Mouse (Mus musculus): ENCODE measurements around the gene Rhbdd1. TPM values are rescaled to one million over a fixed set of nuclear protein-coding genes. Genes with fewer than 3 reads are reported as not detected.

The Rhbdd1 gene
- polyA plus RNA-seq, 1 experiment from 2014 or later, result 8.9 TPM

DNA sequence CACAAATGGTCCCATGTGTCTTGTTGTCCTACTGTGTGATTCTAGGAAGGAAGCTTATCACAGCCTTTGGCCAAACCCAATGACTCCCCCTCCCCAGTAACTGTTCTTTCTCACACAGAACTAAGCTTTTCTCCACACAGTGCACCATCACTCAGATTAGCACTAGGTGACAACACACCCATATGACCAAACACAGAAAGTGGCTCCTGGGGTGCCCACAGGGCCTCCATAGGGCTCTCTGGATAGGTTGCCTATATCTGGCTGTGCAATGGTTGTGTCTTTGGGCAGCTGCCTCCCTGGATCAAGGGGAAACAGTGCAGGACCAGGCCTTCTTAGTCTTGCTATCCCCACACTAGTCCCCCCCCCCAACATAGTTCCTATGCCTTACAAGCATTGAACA, 157.2 kb downstream of the Rhbdd1 start:
- Histone ChIP-seq H3K36me3 (ENCODE audit: control insufficient read depth, insufficient read depth) (no peaks in the 10 kb centered on the region), H3K4me1 (ENCODE audit: control insufficient read depth, insufficient read depth, low read length) (peaks cover 2% of the 10 kb centered on the region; the same call in 1 of the 2 replicates), H3K9ac (ENCODE audit: low read length) (no peak overlapping the region), H3K27ac (ENCODE audit: low read length) (no peak overlapping the region), H3K27me3 (ENCODE audit: control insufficient read depth, insufficient read depth, low read length) (no peaks in the 10 kb centered on the region), H3K9me3 (replicated peaks; ENCODE audit: control insufficient read depth, low read length) (no peaks in the 10 kb centered on the region), H3K4me3 (ENCODE audit: low read length) (no peak overlapping the region), H3K4me2 (ENCODE audit: low read depth, low read length) (no peak overlapping the region)
- ATAC-seq (replicated peaks; ENCODE audit: extremely low read depth, insufficient read depth, low FRiP score), result no peak

DNA sequence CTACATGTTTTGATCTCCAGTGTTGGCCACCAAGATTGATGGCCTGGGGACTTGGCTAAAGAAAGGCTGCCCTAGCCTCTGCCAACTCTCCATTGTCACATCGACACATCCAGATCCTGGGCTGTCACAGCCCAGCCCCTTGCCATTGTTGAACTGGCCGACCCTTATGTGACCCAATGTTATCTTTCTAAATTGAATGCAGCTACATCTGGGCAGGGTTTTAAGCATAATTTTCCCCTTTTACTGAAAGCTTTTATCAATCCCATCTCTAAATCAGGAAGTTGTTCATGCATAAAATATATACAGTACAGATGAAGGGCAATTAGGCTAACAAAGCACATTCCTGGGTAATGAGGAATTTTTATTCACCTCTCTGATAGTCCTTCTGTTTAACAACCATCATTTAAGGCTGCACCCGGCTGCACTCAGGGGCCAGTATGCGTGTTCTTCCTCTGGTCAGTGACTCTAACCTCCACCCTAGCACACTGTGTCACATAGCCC, 158.3 kb downstream of the Rhbdd1 start:
- 37% methylated on average over 4 of the region's 4 CpGs for WGBS
- no peak overlapping the region for H3K9ac ChIP-seq (ENCODE audit: low read length)
- no peak for ATAC-seq (replicated peaks; ENCODE audit: extremely low read depth, insufficient read depth, low FRiP score)

DNA sequence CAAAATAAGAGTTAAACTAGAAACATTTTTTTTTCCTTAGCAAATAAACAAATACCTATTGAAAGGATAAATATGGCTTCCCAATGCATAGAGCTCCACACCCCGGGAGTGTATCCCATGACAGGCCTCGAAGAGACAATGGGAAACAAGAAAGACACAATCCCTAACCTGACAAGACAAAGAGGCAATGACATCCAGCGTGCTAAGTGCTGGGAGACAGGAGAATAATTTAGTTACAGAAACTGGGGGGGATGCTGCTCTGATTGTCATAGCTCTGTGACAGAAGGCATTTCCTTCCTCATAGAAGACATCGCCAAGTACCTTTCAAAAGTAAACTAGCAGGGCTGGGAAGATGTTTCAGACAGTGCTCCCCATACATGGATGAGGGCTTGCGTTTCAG, 159.0 kb downstream of the Rhbdd1 start:
- Histone ChIP-seq H3K4me2 (ENCODE audit: low read depth, low read length) (no peak overlapping the region), H3K36me3 (ENCODE audit: control insufficient read depth, insufficient read depth) (no peaks in the 10 kb centered on the region), H3K27ac (ENCODE audit: low read length) (no peak overlapping the region), H3K9ac (ENCODE audit: low read length) (no peak overlapping the region), H3K9me3 (replicated peaks; ENCODE audit: control insufficient read depth, low read length) (no peaks in the 10 kb centered on the region), H3K4me3 (ENCODE audit: low read length) (no peak overlapping the region), H3K4me1 (ENCODE audit: control insufficient read depth, insufficient read depth, low read length) (peaks cover 2% of the 10 kb centered on the region; the same call in 1 of the 2 replicates), H3K27me3 (ENCODE audit: control insufficient read depth, insufficient read depth, low read length) (no peaks in the 10 kb centered on the region)
- WGBS, result 73% methylated on average over 5 of the region's 5 CpGs
- ATAC-seq (replicated peaks; ENCODE audit: extremely low read depth, insufficient read depth, low FRiP score), result no peak

More for the DNA sequence above, 158.3 kb downstream of the Rhbdd1 start:
- Histone ChIP-seq H3K27ac (ENCODE audit: low read length) (no peak overlapping the region), H3K27me3 (ENCODE audit: control insufficient read depth, insufficient read depth, low read length) (no peaks in the 10 kb centered on the region), H3K4me2 (ENCODE audit: low read depth, low read length) (no peak overlapping the region), H3K36me3 (ENCODE audit: control insufficient read depth, insufficient read depth) (no peaks in the 10 kb centered on the region), H3K4me3 (ENCODE audit: low read length) (no peak overlapping the region), H3K4me1 (ENCODE audit: control insufficient read depth, insufficient read depth, low read length) (peaks cover 2% of the 10 kb centered on the region; the same call in 1 of the 2 replicates), H3K9me3 (replicated peaks; ENCODE audit: control insufficient read depth, low read length) (no peaks in the 10 kb centered on the region)

DNA sequence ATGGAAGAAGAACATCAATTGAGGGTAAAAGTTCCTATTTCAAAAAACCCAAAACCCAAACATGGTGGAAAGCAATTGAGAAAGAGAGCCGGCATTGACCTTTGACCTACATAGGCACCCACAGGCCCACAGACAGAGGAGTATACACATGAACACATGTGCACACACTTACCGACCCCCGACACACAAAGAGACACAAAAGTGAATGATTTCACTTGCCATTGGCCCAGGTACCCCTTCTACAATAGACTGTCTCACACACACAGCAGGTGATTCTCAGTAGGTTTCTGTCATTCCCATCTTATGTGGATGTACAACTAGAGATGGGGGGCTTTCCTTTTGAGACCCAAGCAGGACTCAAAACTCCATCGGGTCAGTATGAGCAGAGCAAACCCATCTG, 159.6 kb downstream of the Rhbdd1 start:
- Histone ChIP-seq H3K9ac (ENCODE audit: low read length) (no peak overlapping the region), H3K27me3 (ENCODE audit: control insufficient read depth, insufficient read depth, low read length) (no peaks in the 10 kb centered on the region), H3K4me3 (ENCODE audit: low read length) (no peak overlapping the region), H3K4me1 (ENCODE audit: control insufficient read depth, insufficient read depth, low read length) (peaks cover 2% of the 10 kb centered on the region; the same call in 1 of the 2 replicates), H3K9me3 (replicated peaks; ENCODE audit: control insufficient read depth, low read length) (no peaks in the 10 kb centered on the region), H3K4me2 (ENCODE audit: low read depth, low read length) (no peak overlapping the region), H3K27ac (ENCODE audit: low read length) (no peak overlapping the region), H3K36me3 (ENCODE audit: control insufficient read depth, insufficient read depth) (no peaks in the 10 kb centered on the region)
- WGBS, result 79% methylated on average over 4 of the region's 4 CpGs
- ATAC-seq (replicated peaks; ENCODE audit: extremely low read depth, insufficient read depth, low FRiP score), result no peak

DNA sequence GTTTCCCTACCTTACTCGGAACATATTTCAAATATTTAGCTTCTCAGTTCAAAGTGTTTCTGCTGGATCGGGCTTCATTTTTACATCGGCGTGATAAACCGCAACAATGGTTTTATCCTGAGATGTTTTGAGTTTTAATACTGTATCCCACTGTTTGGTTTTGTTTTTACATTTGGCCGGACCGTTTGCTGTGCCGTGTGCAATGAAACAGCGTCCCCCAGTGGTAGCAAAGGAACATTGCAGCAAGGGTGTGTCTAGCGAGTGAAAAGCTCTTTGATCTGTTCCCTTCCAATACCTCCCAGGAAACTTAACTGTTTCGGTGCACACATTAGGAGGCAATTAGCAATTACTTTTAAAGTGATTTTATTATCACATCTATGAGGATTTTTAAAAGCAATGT, 160.0 kb downstream of the Rhbdd1 start:
- Histone ChIP-seq H3K36me3 (ENCODE audit: control insufficient read depth, insufficient read depth) (no peaks in the 10 kb centered on the region), H3K4me3 (ENCODE audit: low read length) (no peak overlapping the region), H3K27me3 (ENCODE audit: control insufficient read depth, insufficient read depth, low read length) (no peaks in the 10 kb centered on the region), H3K9ac (ENCODE audit: low read length) (no peak overlapping the region), H3K4me1 (ENCODE audit: control insufficient read depth, insufficient read depth, low read length) (peaks cover 2% of the 10 kb centered on the region; the same call in 1 of the 2 replicates), H3K9me3 (replicated peaks; ENCODE audit: control insufficient read depth, low read length) (no peaks in the 10 kb centered on the region), H3K27ac (ENCODE audit: low read length) (no peak overlapping the region), H3K4me2 (ENCODE audit: low read depth, low read length) (no peak overlapping the region)
- WGBS, result 51% methylated on average over 11 of the region's 11 CpGs
- ATAC-seq (replicated peaks; ENCODE audit: extremely low read depth, insufficient read depth, low FRiP score), result no peak

DNA sequence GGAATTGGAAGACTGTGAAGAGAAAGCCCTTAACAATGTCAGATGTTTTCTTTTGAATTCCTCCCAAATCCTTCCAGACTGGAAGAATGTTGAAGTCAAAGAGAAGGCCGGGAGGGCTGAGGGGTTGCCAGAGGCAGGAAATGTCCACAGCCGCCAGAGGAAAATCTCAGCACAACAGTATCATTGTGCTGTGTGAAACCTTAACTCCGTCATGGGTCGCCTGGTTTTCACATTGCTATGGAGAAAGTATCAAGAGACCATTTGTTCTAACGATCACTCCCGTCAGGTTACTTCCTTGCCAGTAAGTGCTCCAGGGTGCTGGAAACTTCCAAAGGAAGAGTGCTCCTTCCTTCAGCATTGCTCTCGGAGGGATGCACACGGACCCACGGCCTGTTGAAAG, 160.5 kb downstream of the Rhbdd1 start:
- peak; percentile 45; the same call in 1 of the 2 replicates for ATAC-seq (replicated peaks; ENCODE audit: extremely low read depth, insufficient read depth, low FRiP score)
- no peaks in the 10 kb centered on the region for H3K9me3 ChIP-seq (replicated peaks; ENCODE audit: control insufficient read depth, low read length)
- WGBS, result 30% methylated on average over 9 of the region's 9 CpGs
- H3K27me3 ChIP-seq (ENCODE audit: control insufficient read depth, insufficient read depth, low read length), result no peaks in the 10 kb centered on the region
- H3K9ac ChIP-seq (ENCODE audit: low read length), result no peak overlapping the region
- peaks cover 2% of the 10 kb centered on the region; the same call in 1 of the 2 replicates for H3K4me1 ChIP-seq (ENCODE audit: control insufficient read depth, insufficient read depth, low read length)
- H3K4me2 ChIP-seq (ENCODE audit: low read depth, low read length), result 0 out of 2 replicates have a peak overlapping the region, but pooled peaks have one; percentile 13
- H3K36me3 ChIP-seq (ENCODE audit: control insufficient read depth, insufficient read depth), result no peaks in the 10 kb centered on the region
- H3K4me3 ChIP-seq (ENCODE audit: low read length), result no peak overlapping the region
- peak overlapping the region; percentile 25; the same call in 1 of the 2 replicates for H3K27ac ChIP-seq (ENCODE audit: low read length)

DNA sequence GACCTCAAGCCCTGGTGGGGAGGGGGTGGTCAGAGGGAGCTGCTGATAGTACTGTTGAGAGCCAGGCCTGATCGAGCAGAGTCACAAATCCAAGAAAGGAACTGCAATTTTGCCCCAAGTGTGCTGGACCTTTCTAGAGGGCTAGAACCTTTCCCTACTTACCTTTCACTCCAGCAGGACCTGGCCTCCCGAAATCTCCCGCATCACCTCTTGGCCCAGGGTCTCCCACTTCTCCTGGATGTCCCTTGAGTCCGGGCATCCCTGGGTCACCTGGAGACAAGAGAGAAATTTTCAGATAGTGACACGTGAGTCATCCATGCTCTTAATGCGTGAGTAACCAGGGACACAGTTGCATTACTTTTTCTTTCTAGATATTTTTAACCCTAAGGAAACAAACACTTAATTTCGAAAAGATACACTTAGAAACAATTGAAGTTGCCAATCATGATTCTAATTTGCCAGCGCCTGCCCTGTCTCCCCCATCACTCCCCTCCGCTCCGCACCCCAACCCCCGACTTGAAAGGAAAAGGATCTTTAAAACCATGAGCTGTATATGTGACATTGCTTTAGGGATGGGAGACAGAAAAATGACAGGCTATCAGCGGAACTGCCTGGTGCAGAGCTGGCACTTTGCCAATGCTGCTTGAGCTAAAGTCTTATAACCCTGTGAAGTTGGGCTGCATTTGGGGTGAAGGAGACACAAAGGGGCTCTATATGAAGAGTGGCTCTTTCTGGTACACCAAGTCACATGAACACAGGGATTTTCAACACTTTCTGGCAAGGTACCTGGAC, 163.6 kb downstream of the Rhbdd1 start:
- no peak overlapping the region for H3K9ac ChIP-seq (ENCODE audit: low read length)
- no peaks in the 10 kb centered on the region for H3K36me3 ChIP-seq (ENCODE audit: control insufficient read depth, insufficient read depth)
- 70% methylated on average over 12 of the region's 12 CpGs for WGBS
- H3K4me3 ChIP-seq (ENCODE audit: low read length), result no peak overlapping the region
- H3K4me2 ChIP-seq (ENCODE audit: low read depth, low read length), result no peak overlapping the region
- no peaks in the 10 kb centered on the region for H3K9me3 ChIP-seq (replicated peaks; ENCODE audit: control insufficient read depth, low read length)
- no peaks in the 10 kb centered on the region for H3K27me3 ChIP-seq (ENCODE audit: control insufficient read depth, insufficient read depth, low read length)
- no peak for ATAC-seq (replicated peaks; ENCODE audit: extremely low read depth, insufficient read depth, low FRiP score)
- H3K27ac ChIP-seq (ENCODE audit: low read length), result no peak overlapping the region
- H3K4me1 ChIP-seq (ENCODE audit: control insufficient read depth, insufficient read depth, low read length), result no peaks in the 10 kb centered on the region

DNA sequence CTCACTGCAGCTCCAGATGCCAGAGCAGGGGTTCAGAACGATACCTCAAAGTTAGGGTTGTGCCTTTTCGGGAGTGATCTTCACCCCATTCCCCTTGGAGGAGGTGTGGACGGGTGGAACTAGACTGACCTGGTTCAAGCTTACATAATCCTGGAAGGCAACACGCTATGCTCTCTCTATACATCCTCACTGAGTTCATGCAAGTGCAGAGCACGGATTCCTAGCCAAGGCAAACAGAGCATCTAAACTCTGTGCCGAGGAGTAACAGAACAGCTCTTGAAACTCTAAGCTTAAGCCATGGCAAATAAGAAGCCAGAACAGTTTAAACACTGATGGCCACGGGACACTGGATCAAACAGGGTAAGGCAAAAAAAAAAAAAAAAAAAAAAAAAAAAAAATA, 166.1 kb downstream of the Rhbdd1 start:
- Histone ChIP-seq H3K36me3 (ENCODE audit: control insufficient read depth, insufficient read depth) (no peaks in the 10 kb centered on the region), H3K9me3 (replicated peaks; ENCODE audit: control insufficient read depth, low read length) (no peaks in the 10 kb centered on the region), H3K27me3 (ENCODE audit: control insufficient read depth, insufficient read depth, low read length) (no peaks in the 10 kb centered on the region; the same call in 1 of the 2 replicates), H3K4me3 (ENCODE audit: low read length) (no peak overlapping the region), H3K27ac (ENCODE audit: low read length) (no peak overlapping the region), H3K9ac (ENCODE audit: low read length) (no peak overlapping the region), H3K4me1 (ENCODE audit: control insufficient read depth, insufficient read depth, low read length) (no peaks in the 10 kb centered on the region), H3K4me2 (ENCODE audit: low read depth, low read length) (no peak overlapping the region)
- ATAC-seq (replicated peaks; ENCODE audit: extremely low read depth, insufficient read depth, low FRiP score), result no peak
- WGBS, result 77% methylated on average over 7 of the region's 7 CpGs

DNA sequence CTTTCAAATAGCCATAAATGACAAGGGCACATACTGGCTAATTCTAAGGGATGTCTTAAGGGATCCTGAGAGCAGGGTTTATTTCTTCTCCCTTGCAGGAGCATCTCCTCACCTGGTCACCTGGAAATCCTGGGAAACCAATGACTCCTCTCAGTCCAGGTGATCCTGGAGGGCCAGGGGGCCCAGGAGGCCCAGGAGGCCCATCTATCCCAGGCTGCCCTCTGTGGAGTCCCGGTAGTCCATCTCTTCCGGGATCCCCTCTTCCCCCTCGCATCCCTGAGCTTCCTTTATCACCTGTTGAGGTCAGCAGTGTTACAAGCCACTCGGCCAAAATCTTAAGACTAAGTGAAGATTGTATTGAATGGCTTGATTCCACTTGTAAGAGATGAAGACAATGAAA, 170.1 kb downstream of the Rhbdd1 start:
- WGBS, result 71% methylated on average over 4 of the region's 4 CpGs

More for the DNA sequence above, 170.1 kb downstream of the Rhbdd1 start:
- Histone ChIP-seq H3K36me3 (ENCODE audit: control insufficient read depth, insufficient read depth) (no peaks in the 10 kb centered on the region), H3K9me3 (replicated peaks; ENCODE audit: control insufficient read depth, low read length) (no peaks in the 10 kb centered on the region), H3K9ac (ENCODE audit: low read length) (no peak overlapping the region), H3K27me3 (ENCODE audit: control insufficient read depth, insufficient read depth, low read length) (no peaks in the 10 kb centered on the region; the same call in 1 of the 2 replicates), H3K27ac (ENCODE audit: low read length) (no peak overlapping the region), H3K4me3 (ENCODE audit: low read length) (no peak overlapping the region), H3K4me2 (ENCODE audit: low read depth, low read length) (no peak overlapping the region), H3K4me1 (ENCODE audit: control insufficient read depth, insufficient read depth, low read length) (no peaks in the 10 kb centered on the region)
- ATAC-seq (replicated peaks; ENCODE audit: extremely low read depth, insufficient read depth, low FRiP score), result no peak

Data from heart, embryonic 16.5 days (tissue).